Mouse (Mus musculus) layer of hippocampus, postnatal 25 days (tissue): Measurements from ENCODE around the gene Tcfl5. TPM values are rescaled to one million over a fixed set of nuclear protein-coding genes. Genes with fewer than 3 reads are reported as not detected.
A peak's percentile ranks its signal among the peaks of the same experiment; 100 is the strongest.

Source experiments
- DNase-seq, 2 experiments: peaks; one replicate each; pipeline ENCODE4 v3.0.0; 2022; ENCODE audit warnings: mixed read lengths in 2 of 2, low spot score in 1 of 2; ENCODE audit errors: extremely low spot score in 1 of 2
- total RNA-seq, 2 experiments: library from RNA; stranded (reverse); gene quantifications; 2 replicates each; pipeline ENCODE4 v1.2.3; 2021

The Tcfl5 gene
- total RNA-seq, 2 experiments from 2014 or later, result 0.42 to 0.49 TPM

GRCm38 (mm10) chr2:180600569-180601021 is 41.9 kb downstream of the Tcfl5 start:
- no peak for DNase-seq

DNA sequence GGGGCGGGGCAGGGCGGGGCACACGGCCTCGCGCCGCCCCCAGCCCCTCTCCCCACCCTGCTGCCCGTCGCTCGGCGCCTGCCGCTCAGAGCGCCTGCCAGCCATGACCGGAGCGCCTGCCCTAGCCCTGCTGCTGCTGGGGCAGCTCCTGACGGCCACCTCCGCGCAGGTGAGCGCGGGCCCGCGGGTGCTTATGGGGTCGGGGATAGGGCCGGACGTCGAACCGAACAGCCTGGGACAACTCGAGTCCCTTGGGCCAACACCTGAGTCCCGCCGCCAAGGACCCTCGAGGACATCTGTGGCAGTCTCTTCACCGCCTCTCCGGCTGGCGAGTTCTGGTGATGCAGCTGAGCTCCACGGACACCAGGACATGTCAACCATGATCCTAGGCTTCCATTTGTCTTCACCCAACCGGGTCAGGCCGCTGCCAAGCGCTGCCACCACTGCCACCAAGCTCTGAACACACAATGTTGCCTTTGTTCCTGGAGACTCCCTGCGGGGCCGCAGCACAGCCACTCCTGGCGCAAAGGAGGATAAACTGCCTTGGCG is 44.3 kb downstream of the Tcfl5 start:
- DNase-seq, result no peak

GRCm38 (mm10) chr2:180597490-180597889 is 45.0 kb downstream of the Tcfl5 start, which contains the start of gene Col9a3:
TSS of gene Col9a3 (plus strand) at chr2:180597790.
- no peak for DNase-seq

DNA sequence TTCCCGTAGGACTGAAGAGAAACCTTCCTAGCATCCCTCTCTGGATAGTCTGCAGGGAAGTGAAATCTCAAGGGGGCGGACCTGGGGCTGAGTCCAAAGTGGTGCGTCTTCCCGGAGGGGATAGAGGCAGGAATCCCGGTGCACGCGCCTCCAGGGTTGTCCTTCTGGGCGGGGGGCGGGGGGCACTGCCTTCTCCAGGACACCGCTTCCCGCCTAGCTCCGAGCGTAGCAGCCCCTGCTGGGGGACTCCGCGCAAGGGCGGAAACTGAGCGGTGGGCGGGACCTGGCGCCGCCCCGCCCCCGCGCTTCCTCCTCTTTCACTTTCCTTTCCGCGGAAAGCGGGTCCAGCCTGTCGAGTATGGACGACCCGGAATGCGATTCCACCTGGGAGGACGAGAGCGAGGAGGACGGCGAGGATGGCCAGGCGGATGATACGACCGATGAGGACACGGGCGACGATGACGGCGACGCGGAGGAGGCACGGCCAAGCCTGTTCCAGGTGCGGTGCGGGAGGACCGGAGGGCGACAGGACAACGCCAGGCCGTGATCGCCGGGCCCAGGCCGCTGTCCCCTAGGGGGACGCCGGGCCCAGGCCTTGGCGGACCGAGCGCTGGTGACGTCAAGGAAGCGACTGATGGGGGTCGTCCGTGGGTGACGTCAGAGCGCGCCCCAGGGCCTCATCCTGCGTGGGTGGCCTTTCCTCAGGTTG is 53.2 kb downstream of the Tcfl5 start, which contains the start of gene Ogfr:
Gene Ogfr, plus strand, starts transcription at position 123 of the 709 bp plus-strand sequence.
- peak; percentile 72 to 75 for DNase-seq

DNA sequence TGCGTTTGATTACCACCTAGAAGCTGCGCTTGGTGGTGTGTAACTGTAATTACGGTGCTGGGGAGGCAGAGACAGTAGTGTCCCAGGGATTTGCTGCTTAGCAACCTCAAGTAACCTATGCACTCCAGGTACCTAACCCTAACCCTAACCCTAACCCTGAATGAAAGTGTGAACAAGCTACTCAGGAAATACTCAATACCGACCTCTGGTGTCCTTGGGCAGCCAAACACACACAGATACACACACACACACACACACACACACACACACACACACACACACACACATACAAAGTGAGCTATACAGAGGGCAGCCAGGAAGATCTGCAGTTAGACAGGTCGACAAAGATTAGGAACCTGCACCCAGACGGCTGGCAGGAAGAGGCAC is 53.8 kb downstream of the Tcfl5 start:
- DNase-seq, result no peak

GRCm38 (mm10) chr2:180583154-180583507 is 59.4 kb downstream of the Tcfl5 start:
- no peak for DNase-seq

- DNase-seq, result peak; percentile 99 to 100
Measured at GRCm38 (mm10) chr2:180582481-180583153, 59.9 kb downstream of the Tcfl5 start.

GRCm38 (mm10) chr2:180581002-180581401 is 61.5 kb downstream of the Tcfl5 start, which contains the start of gene Mrgbp:
TSS of gene Mrgbp (plus strand) at chr2:180581304.
- DNase-seq, result no peak

GRCm38 (mm10) chr2:180578686-180579085 is 63.8 kb downstream of the Tcfl5 start:
- DNase-seq, result peak; percentile 72 to 92

GRCm38 (mm10) chr2:180576482-180576881 is 66.0 kb downstream of the Tcfl5 start:
- no peak for DNase-seq

Other genes starting within 250 kb of the Tcfl5 start
- 1 to 10 TPM in 1 of 2 experiments, under 1 TPM in 1; 0.96 to 1.2 TPM for gene Slco4a1, start 186.5 kb downstream of the Tcfl5 start, total RNA-seq
- gene Ntsr1, start 142.7 kb downstream of the Tcfl5 start, total RNA-seq, result 1 to 10 TPM; 4.4 TPM
- gene Mrgbp, start 61.4 kb downstream of the Tcfl5 start, total RNA-seq, result 10 to 100 TPM; 17.8 to 21.2 TPM
- 10 to 100 TPM; 43.2 to 45.6 TPM for gene Ogfr, start 53.5 kb downstream of the Tcfl5 start, total RNA-seq
- gene Col9a3, start 44.9 kb downstream of the Tcfl5 start, total RNA-seq, result 10 to 100 TPM; 15.5 to 16.0 TPM
- gene Dido1, start 67.3 kb upstream of the Tcfl5 start, total RNA-seq, result 10 to 100 TPM; 51.1 to 59.6 TPM
- gene Gid8, start 67.4 kb upstream of the Tcfl5 start, total RNA-seq, result 10 to 100 TPM; 60.5 to 62.2 TPM
- under 1 TPM; 0.12 to 0.52 TPM for gene Slc17a9, start 82.6 kb upstream of the Tcfl5 start, total RNA-seq
- gene Bhlhe23, start 134.2 kb upstream of the Tcfl5 start, total RNA-seq, result not detected